Mouse (Mus musculus) adrenal gland, adult 18-20 months (tissue): ENCODE data around the gene Cdc37l1. TPM values are rescaled to one million over a fixed set of nuclear protein-coding genes. Genes with fewer than 3 reads are reported as not detected.

Experiments used
- DNase-seq, 2 experiments: peaks; one replicate each; pipeline ENCODE4 v3.0.0; 2021 to 2022; ENCODE audit warnings: low spot score in 2 of 2
- total RNA-seq, 2 experiments: library from RNA; stranded (reverse); gene quantifications; 1 replicate in 1 of 2; 2 replicates in 1 of 2; pipeline ENCODE4 v1.2.3; 2021

Gene Cdc37l1
- total RNA-seq, 2 experiments from 2014 or later = 44.6 to 50.4 TPM

GRCm38 (mm10) chr19:29045956-29046650 lies 56.0 kb downstream of the Cdc37l1 start:
- DNase-seq = no peak

GRCm38 (mm10) chr19:29046961-29047333 lies 56.8 kb downstream of the Cdc37l1 start:
- no peak for DNase-seq

- DNase-seq = peak; percentile 73 to 75
Observed at GRCm38 (mm10) chr19:29047334-29048170, 57.4 kb downstream of the Cdc37l1 start, which contains the start of gene Ak3. TSS of gene Ak3 (minus strand) at chr19:29047961.

GRCm38 (mm10) chr19:29049401-29050075 lies 59.4 kb downstream of the Cdc37l1 start:
- DNase-seq = no peak

DNA sequence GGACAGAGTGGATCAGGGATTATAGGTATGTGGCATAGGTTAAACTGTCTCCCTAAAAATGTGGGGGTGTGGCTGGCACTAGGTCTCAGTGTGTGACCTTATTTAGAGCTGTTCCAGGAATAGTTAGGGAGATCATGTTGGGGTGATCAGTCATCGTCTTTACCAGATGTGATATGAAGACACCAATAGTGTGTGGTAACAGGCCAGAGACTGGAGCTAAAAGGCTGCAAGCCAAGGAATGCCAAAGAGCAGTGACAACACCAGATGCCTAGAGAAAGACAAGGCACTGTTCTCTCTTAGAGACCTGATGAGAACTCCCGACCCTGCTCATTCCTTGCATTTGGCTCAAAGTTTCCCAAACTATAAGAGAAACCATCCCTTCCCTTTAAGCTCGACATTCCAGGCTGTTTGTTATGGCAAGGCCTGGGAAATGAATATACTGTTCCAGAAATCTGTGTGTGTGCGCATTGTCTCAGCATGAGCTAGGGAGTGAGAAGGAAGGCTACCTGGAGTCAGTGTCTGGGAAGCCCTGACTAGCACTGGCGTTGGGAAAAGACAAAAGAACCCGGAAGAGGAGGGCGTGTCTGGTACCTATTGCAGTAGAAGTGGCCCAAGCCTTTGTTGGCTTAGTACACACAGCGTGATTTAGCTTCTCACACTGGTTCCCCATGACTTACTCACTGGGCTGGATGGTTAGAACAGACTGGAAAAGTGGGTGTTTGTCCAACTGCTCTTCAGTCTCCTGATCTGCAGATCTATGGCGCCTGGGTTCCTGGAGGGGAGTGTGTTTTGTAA lies 60.2 kb downstream of the Cdc37l1 start:
- no peak for DNase-seq

DNA sequence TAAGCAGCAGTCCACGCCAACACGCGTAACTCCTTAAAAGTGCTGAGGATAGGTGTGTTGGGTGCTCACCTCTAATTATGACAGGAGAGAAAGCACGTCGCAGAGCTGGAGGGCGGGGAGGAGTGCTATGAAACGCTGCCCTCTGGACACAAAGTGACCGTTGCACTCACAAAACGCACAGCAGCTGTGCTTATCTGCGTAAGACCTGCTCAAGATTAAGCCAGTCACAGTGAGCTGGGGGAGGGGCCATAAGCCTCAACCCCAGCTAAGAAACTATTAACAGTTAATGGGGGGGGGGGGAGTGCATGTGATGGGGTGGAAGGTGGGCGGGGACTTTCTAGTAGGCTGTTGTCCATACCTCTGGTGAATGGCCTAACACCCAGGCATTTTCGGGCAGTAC lies 62.6 kb downstream of the Cdc37l1 start:
- DNase-seq = no peak

- DNase-seq = no peak
Observed at GRCm38 (mm10) chr19:29054594-29054993, 64.4 kb downstream of the Cdc37l1 start.

GRCm38 (mm10) chr19:29055469-29055868 lies 65.3 kb downstream of the Cdc37l1 start:
- no peak for DNase-seq

DNA sequence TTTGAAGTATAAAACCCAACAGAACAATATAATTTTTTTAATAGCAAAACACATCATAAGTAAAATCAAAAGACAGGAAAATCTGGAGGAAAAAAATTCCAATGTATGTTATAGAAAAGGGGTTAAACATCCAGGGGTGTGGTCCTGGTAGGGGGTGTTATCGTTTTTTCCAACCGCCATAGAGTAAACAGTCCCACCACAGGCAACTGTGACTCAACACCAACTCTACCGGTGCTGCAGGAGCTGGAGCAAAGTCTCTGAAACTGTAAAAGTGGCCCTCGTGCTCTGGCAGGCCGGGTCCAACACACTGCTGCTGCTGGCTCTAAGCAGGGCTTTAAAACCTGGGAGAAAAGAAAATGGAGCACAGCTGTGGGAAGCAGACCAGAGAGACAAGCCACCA lies 68.6 kb downstream of the Cdc37l1 start:
- DNase-seq = no peak

- no peak for DNase-seq
Observed at GRCm38 (mm10) chr19:29059688-29060087, 69.5 kb downstream of the Cdc37l1 start.

GRCm38 (mm10) chr19:29060299-29060698 lies 70.1 kb downstream of the Cdc37l1 start:
- no peak for DNase-seq

GRCm38 (mm10) chr19:29063009-29063408 lies 72.9 kb downstream of the Cdc37l1 start:
- no peak for DNase-seq

- peak; percentile 94 for DNase-seq
Observed at GRCm38 (mm10) chr19:29063577-29064363, 73.6 kb downstream of the Cdc37l1 start.

- DNase-seq = no peak
Observed at GRCm38 (mm10) chr19:29064451-29065102, 74.4 kb downstream of the Cdc37l1 start.

DNA sequence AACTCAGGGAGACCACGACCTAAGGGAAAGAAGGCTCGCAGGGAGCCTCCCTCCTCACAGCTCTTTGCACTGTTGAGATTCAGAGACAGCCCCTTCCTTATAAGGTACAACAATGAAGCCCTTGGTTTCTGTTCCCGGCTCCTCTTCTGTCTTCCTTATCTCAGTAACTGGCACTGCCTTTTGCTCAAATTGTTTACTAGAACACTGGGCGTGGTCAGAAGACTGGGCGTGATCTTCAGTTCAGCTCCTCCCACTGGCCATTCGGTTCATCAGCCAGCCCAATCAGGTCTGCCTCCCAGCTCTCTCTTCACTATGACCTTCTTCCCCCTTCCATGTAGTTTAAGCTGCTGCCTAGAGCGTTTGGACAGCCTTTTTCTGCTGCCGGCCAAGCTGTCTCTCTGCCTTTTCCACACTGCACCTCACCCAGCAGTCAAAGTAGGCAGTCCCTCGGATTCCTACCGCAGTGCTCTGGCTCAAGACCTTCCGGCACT lies 76.9 kb downstream of the Cdc37l1 start:
- DNase-seq = peak; percentile 59 to 60

DNA sequence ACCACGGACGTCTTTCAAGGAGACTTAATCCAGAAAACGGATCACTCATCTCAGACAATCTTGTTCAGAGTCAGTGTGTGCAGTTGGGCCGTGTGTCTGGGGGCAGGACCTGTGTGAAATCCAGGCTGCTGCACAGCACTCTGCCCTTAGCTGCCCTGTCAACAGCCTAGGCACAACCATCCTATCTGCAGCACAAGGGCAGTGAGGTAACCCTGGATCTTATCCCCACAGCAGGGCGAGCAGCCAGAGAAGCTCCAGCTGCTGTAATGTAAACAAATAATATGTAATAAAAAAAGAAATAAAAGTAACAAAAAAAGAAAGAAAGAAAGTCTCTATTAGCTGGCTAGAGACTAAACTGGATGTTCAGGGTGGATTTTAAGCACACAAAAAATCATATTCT lies 79.0 kb downstream of the Cdc37l1 start:
- no peak for DNase-seq

DNA sequence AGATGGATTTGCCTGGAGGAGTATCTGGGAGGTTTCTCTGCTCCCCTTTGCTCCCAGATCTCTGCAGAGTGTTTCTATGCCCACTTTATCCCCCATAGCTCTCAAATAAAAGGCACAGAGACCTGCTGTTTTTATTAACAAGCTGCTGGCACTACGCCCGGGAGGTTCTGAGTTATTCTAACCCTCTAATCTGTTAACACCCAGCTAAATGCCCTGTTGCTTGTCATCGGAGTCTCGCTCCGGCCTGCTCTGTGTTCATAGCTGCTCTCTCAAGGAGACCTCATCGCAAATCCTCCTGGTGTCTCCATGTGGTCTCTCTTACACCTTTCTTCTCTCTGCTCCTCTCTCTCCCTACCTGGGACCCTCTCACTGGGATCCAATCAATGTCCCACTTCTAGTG lies 84.7 kb downstream of the Cdc37l1 start:
- no peak for DNase-seq
